Mouse (Mus musculus) embryonic fibroblast, embryonic 13.5 days (primary cell): Measurements from ENCODE around the gene Usmg5. TPM values are rescaled to one million over a fixed set of nuclear protein-coding genes. Genes with fewer than 3 reads are reported as not detected.

Source experiments
- H3K27ac ChIP-seq: 2 replicates; pipeline ENCODE4 v1.5.1; 2012; ENCODE audit warnings: low read length, control low read depth, inconsistent platforms; ENCODE audit not compliant: insufficient read depth
- H3K4me1 ChIP-seq: 2 replicates; pipeline ENCODE4 v1.6.1; 2011; ENCODE audit warnings: low read length; ENCODE audit not compliant: control insufficient read depth, insufficient read depth
- H3K4me3 ChIP-seq: 2 replicates; pipeline ENCODE4 v1.5.1; 2011; ENCODE audit warnings: mild to moderate bottlenecking, control low read depth, low read length; ENCODE audit not compliant: insufficient read depth
- CTCF ChIP-seq: IDR thresholded peaks from 2 replicates; pipeline ENCODE4 v1.5.1; 2011; ENCODE audit warnings: mild to moderate bottlenecking, control low read depth, low read length, moderate library complexity, borderline replicate concordance; ENCODE audit not compliant: insufficient read depth
- POLR2A ChIP-seq: IDR thresholded peaks from 2 replicates; pipeline ENCODE4 v1.6.1; 2011; ENCODE audit warnings: low read depth, mild to moderate bottlenecking, control low read depth, low read length, moderate library complexity
- polyA plus RNA-seq: library from polyadenylated mRNA; stranded (reverse); fragments of >200 nt; gene quantifications from 2 replicates; pipeline ENCODE4 v1.2.4, GENCODE M21; 2011; ENCODE audit warnings: low read depth; ENCODE audit not compliant: missing spikeins, insufficient read length

The Usmg5 gene
- polyA plus RNA-seq, 1 experiment: 728 TPM

- no peak overlapping the region for H3K4me3 ChIP-seq
- no peak overlapping the region for H3K27ac ChIP-seq
- TF ChIP-seq CTCF (no peak), POLR2A (no peak)
- no peaks in the 10 kb centered on the region for H3K4me1 ChIP-seq
Observed at GRCm38 (mm10) chr19:47040720-47041473, 49.5 kb downstream of the Usmg5 start.

- TF ChIP-seq POLR2A (no peak), CTCF (no peak)
- no peak overlapping the region for H3K4me3 ChIP-seq
Observed at GRCm38 (mm10) chr19:47036596-47036995, 53.9 kb downstream of the Usmg5 start.

GRCm38 (mm10) chr19:47034916-47035315 lies 55.5 kb downstream of the Usmg5 start:
- no peak overlapping the region for H3K27ac ChIP-seq
- no peak overlapping the region for H3K4me3 ChIP-seq
- no peak for TF ChIP-seq POLR2A
- no peak for TF ChIP-seq CTCF
- H3K4me1 ChIP-seq: no peaks in the 10 kb centered on the region

More at GRCm38 (mm10) chr19:47036596-47036995, 53.9 kb downstream of the Usmg5 start:
- Histone ChIP-seq H3K27ac (no peak overlapping the region), H3K4me1 (no peaks in the 10 kb centered on the region)

Other genes with a start within 250 kb of the Usmg5 start
- gene Ina, start 75.9 kb downstream of the Usmg5 start, polyA plus RNA-seq: not detected in 2 replicates
- gene Nt5c2, start 75.5 kb downstream of the Usmg5 start, polyA plus RNA-seq: 39.7 and 50.5 TPM in 2 replicates
- 13.3 and 18.4 TPM in 2 replicates for gene Pcgf6, start 39.7 kb downstream of the Usmg5 start, polyA plus RNA-seq
- 3.9 and 5.9 TPM in 2 replicates for gene Taf5, start 22.9 kb downstream of the Usmg5 start, polyA plus RNA-seq
- 22.2 and 22.6 TPM in 2 replicates for gene Pdcd11, start 121 bp upstream of the Usmg5 start, polyA plus RNA-seq
- 13.7 and 15.2 TPM in 2 replicates for gene Calhm2, start 47.6 kb upstream of the Usmg5 start, polyA plus RNA-seq
- gene Calhm1, start 53.6 kb upstream of the Usmg5 start, polyA plus RNA-seq: not detected in 2 replicates
- not detected in 2 replicates for gene Calhm3, start 67.1 kb upstream of the Usmg5 start, polyA plus RNA-seq
- 2.6 and 3.5 TPM in 2 replicates for gene Neurl1a, start 88.2 kb upstream of the Usmg5 start, polyA plus RNA-seq